Mouse (Mus musculus): ENCODE measurements around the gene Olfr1288.

Olfr1288 gene

DNA sequence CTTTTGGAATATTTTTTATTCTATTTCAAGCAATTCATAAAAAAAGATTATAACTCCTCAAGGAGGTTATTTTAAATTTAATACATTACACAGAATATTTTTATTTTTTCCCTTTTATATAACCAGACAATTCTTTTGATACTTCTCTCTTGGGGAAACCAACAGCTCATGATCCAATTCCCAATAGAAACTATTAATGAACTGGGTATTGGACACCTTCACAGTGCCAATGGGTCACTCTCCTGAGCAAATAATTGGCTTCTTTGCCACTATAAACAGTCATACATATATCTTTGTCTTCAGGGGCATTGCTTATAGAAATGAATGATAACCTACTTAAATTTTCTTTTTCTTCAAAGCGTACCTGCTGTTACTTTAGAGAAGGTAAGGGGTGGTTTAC, at the start of gene Olfr1288:
Gene Olfr1288 (plus strand): TSS at position 301 of the 400 bp plus-strand sequence.
- no peak for DNase-seq

DNA sequence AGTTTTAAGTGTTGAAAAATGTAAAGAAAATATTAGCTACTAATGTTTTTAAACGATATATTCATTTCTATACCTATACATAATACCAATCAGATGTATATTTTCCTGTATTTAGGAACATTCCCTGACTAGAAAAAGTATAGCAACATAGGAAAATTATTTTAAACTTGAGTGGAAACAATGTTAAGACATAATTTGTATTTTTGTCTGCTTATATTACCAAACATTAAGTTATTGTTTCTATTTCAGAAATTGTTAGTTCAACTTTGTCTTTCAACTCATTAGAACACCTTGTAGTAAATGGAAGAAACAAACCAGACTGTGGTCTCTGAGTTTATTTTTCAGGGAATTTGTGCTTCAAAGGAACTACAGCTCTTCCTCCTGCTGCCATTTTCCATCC, 25.1 kb upstream of the Olfr1288 start, which contains the start of gene Olfr1287:
Gene Olfr1287 (plus strand): TSS at position 301 of the 400 bp plus-strand sequence.
- no peak for DNase-seq

- DNase-seq, result no peak
Measured at GRCm38 (mm10) chr2:111480519-111480918, 6.6 kb downstream of the Olfr1288 start, which contains the start of gene Olfr1289. Gene Olfr1289, plus strand, starts transcription at chr2:111480819.

DNA sequence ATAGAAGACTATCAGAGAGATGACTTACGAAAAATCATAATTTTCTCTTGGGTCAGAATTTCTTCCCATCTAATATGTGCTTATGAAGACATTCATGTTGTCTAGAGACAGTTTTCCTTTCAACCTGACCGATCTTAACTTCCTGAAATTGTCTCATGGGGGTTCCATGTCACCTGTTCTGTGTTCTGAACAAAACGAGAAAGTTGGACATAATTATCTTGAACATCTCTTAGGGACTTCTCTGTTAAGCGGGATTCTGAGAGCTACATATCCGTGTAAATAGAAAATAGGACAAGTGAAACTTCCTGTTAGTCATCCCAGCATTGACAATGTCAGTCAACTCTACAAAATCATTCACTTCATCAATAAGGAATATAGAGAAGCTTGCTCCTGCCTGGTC, 19.8 kb downstream of the Olfr1288 start, which contains the start of gene Olfr1290:
Gene Olfr1290 (minus strand): TSS at position 101 of the 400 bp plus-strand sequence.
- no peak for DNase-seq

- no peak for DNase-seq
Measured at GRCm38 (mm10) chr2:111496880-111497279, 23.0 kb downstream of the Olfr1288 start, which contains the start of gene Olfr1291-ps1. Gene Olfr1291-ps1, plus strand, starts transcription at chr2:111497180.

GRCm38 (mm10) chr2:111517451-111517850, 43.5 kb downstream of the Olfr1288 start:
- DNase-seq, result no peak

DNA sequence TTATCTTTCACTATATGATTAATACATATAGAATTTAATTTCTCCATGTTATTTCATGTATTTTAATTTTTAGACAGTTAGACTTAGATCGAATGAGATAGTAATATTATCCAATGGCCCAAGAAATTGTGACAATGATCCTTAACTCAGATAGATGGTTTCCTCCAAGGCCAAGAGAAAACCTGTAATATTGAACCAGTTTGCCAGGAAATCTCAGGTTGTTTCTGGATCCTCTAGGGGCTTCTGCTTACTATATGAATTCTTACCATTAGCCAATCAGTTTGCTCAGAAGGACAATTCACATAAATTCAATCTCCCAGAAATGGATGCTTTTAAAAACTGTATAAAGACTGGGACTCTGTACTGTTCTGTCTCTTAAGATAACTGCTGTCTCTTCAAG, 51.0 kb downstream of the Olfr1288 start, which contains the start of gene Olfr1293-ps:
Gene Olfr1293-ps (plus strand): TSS at position 301 of the 400 bp plus-strand sequence.
- DNase-seq, result no peak
